Mouse (Mus musculus) inflammation-experienced regulatory T-cells, adult 6 months (primary cell): ENCODE measurements around the gene Cc2d1b. TPM values are rescaled to one million over a fixed set of nuclear protein-coding genes. Genes with fewer than 3 reads are reported as not detected.
A peak's percentile ranks its signal among the peaks of the same experiment; 100 is the strongest.

Experiments used
- ATAC-seq: one replicate; pipeline ENCODE4 v1.8.0; 2017
- polyA plus RNA-seq, 3 experiments: library from polyadenylated mRNA; unstranded; fragments of 100-300 nt; shearing (Covaris generic); gene quantifications; one replicate each; pipeline ENCODE4 v1.2.1; 2017

Cc2d1b gene
- polyA plus RNA-seq = 10 to 100 TPM; 24.1 to 37.9 (median 35.3) TPM

DNA sequence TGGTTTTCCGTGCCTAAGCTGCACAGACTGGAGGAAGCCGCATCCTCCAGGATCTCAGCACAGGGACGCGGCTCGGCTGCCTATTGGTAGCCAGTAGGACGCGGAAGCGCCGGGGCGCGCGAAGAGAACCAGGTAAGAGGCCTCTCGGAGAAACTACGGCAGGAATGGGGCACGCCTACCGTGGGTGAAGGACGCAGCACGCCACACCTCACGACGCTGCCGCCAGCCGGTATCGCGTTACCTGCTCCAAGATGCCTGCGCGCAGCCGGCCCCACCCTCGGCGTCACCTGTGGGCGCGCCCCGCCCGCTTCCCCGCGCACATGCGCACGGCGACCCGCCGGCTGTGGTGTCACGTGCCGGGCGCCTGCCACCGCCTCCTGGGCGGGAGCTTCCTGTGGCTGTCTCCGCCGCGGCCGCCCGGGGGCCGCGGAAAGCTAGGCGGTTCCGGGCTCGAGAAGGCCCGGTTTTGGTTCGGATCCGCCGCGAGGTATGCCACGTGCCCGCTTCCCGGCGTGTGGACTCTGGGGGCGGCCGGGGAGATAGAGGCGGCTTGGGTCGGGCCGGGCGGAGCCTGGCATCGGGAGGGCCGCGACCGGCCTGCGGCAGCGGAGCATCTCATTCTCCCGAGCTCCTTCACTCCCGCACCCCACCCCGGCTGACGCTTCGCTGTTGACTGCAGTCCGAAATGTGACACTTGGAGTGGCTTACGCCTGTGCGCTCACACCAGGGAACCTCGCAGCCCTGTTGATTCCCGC is at the start of gene Cc2d1b:
TSS of gene Cc2d1b (plus strand) at position 354 of the 755 bp plus-strand sequence.
- peak; percentile 90 for ATAC-seq

- ATAC-seq = no peak
Measured at GRCm38 (mm10) chr4:108572644-108573043, 47.1 kb upstream of the Cc2d1b start.

GRCm38 (mm10) chr4:108578840-108579742 is 40.6 kb upstream of the Cc2d1b start, which contains the start of the genes Prpf38a and Orc1:
TSS of gene Prpf38a (minus strand) at chr4:108579336.
TSS of gene Orc1 (plus strand) at chr4:108579423.
- peak; percentile 98 for ATAC-seq

DNA sequence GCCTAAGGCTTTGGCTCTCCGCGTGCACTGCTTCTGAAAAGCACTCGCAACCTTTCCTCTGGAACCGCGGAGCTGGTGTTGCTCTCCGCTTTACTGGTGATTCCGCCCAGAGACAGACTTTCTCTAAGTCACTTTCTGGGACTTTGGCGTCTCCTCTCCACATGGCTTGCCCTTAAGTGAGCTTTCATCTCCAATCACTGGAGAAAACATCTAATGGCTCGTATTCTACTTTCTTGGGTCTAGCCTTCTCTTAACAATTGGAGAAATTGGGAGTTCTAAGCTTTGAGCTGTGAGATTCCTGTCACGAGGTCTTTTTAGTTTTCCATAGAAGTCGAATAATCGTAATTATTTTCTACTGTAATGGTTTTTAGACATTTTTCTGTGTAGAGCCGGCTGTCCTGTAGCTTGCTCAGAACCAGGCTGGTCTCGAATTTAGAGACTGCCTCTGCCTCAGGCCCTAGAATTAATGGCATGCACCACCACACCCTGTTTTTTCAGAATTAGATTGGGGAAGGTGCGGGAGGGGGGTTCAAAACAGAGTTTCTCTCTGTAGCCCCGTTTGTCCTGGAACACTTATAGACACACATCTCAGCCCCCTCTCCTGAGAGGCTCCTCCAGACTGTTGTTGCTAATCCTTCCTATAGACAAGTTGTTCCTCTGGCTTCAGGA is 39.9 kb upstream of the Cc2d1b start:
- no peak for ATAC-seq

- no peak for ATAC-seq
Measured at GRCm38 (mm10) chr4:108593376-108593775, 26.4 kb upstream of the Cc2d1b start.

- ATAC-seq = no peak
Measured at GRCm38 (mm10) chr4:108595785-108596184, 24.0 kb upstream of the Cc2d1b start.

GRCm38 (mm10) chr4:108598306-108598705 is 21.4 kb upstream of the Cc2d1b start:
- ATAC-seq = no peak

- ATAC-seq = no peak
Measured at GRCm38 (mm10) chr4:108601870-108602269, 17.9 kb upstream of the Cc2d1b start.

- ATAC-seq = no peak
Measured at GRCm38 (mm10) chr4:108608651-108609050, 11.1 kb upstream of the Cc2d1b start.

DNA sequence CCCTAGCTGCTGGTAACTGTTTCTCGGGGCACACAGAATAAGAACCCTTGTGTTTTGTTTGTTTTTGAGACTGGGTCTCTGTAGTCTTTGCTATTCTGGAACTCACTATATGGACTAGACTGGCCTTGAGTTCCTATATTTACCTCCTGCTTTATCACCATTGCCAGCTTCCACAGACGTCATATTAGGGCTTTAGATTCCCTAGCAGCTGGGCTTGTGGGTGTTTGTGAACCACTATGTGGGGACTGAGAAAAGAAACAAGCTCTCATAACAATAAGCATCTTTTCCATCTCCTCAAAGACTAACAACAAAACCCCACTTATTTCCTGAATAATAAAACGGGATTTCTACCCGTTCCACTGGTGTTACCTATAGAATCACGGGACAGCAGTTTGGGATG is 8.8 kb upstream of the Cc2d1b start:
- no peak for ATAC-seq

- ATAC-seq = no peak
Measured at GRCm38 (mm10) chr4:108618586-108618985, 1.2 kb upstream of the Cc2d1b start.

DNA sequence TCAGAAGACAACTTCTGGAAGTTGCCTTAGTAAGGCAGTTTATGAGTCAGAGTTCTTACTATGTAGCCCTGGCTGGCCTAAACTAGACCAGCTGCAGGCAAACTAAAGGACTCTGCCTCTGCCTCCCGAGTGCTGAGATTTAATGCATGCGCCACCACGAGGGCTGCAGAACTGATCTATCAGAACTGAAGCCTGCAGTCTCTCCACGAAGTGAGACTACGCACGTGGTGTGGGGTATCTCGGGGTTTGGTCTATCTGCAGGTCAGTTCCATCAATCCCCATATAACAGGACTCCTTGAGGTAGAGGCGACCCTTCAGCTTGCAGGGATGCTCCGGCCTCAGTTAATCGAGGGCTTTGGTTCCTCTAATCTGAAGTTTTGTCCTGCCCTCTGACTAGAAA is 575 bp upstream of the Cc2d1b start:
- no peak for ATAC-seq

DNA sequence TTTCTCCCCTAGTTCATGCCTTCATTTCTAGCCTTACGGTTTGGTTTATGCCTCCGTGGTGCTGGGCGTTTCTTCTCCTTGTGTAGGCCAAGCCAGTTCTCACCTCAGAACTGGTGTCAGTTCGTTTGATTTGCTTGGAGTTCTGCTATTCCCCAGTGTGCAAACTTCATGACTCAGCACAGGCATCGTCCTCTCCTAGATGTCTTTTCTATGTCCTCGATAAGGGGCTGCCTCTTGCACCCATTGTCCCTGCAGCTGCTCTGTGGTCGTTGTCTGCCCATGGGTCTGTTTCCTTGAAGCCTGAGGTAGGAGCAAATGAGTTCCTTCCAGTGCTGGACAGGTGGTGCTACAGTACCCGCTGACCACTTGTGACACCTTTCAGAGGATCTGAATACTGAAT is 796 bp downstream of the Cc2d1b start:
- peak; percentile 0 for ATAC-seq

DNA sequence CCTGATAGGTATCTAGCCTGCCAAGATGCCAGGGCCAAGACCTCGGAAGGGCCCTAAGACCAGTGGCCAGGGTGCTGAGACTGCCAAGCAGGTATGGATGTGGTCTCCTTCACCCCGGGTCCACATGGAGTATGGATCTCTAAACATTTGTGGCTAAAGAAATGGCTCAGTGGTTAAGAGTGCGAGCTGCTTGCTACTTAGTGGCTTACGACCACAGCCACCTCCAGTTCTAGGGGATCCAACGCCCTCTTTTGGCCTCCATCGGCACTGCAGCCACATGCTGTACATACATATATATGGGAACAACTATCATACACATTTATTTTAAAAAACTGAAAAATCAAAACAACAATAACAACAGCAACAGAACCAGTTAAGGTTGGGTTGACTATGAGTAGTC is 1.8 kb downstream of the Cc2d1b start:
- no peak for ATAC-seq

DNA sequence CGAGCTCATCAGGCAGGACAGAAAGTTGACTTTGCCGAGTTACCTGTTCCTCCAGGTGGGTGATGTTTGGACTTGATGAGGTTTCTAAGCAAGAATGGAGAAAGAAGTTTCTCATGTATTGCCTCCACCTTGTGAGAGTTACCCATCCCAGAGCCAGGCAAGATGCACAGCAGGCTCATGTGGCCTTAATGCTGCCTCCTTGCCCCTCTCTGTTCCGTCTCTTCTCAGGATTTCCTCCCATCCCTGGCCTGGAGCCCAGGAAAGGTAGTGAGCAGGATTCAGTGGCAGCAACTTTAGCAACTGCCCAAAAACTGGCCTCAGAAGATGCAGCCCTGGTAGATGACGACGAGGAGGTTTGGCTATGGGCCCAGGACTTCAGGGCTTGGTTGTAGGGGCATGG is 7.3 kb downstream of the Cc2d1b start:
- ATAC-seq = no peak

DNA sequence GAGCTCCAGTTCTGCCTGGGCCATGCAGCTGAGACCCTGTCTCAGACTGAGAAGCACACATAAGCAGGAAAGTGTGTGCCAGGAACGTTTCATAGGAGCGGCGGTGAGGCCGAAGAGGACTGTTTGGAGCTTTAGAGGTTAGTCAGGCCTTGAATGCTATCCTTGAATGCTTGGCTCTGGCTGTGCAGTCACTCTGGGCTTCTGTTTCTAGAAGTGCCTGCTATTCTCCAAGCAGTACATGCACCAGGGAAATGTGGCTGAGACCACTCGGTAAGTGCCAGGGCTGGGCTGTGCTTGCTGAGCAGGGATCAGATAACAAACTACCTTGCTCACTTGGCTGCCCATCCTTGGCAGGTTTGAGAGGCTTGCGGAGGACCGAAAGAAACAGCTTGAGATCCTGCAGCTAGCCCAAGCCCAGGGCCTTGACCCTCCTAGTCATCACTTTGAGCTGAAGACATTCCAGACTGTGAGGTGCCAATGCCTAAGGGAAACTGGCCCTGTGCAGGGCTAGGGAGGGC is 9.7 kb downstream of the Cc2d1b start:
- no peak for ATAC-seq

DNA sequence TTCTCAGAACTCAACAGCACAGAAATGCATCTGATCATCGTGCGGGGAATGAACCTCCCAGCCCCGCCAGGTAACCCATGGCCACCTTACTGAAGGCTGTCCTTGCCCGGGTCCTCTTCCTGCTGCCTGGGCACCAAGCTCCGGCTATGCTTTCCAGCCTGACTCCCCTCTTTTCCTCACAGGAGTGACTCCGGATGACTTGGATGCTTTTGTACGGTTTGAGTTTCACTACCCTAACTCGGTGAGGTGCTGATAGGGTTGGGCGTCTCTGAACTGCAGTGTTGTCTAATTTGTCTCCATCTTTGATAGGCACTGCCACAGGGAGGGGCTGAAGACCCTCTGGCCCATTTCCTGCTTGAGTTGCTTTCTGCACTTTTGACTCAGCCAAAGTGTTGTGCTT is 10.4 kb downstream of the Cc2d1b start:
- no peak for ATAC-seq

GRCm38 (mm10) chr4:108631616-108632015 is 11.9 kb downstream of the Cc2d1b start:
- no peak for ATAC-seq

DNA sequence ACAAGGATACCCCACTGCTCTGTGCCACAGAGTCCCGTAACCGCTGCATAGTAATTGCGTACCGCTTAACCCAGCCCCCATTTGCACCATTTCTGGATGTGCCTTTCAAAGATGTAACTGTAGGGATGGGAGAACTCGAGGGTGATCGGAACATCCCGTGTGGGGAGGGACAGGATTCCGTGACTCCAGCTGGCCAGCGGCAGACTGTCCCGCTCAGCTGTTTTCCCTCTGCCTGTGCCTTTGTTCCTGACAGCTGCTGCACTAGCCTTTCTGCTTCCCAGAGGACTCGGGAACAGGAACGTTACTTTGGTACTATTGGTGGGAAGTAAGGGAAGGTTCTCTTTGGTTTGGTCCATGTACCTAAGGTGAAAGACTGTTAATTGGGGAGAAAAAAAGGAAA is 14.0 kb downstream of the Cc2d1b start:
- ATAC-seq = no peak

DNA sequence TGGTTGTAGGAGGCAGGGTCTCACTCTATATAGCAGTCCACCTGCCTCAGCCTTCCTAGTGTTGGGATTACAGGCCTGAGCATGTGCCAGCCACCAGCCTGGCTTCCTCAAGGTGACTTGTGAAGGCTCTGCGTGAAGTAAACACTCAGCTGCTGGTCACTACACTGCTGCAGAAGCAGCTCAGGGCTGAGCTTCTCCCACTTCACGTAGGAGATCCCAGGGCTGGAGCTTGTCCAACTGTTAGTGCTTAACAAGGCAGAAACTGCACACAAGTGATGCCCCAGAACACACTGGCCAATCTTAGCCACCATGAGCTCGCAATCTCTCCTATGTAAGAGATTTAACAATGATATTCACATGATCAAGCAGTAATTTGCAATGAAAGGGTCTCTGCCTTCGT is 15.0 kb downstream of the Cc2d1b start:
- no peak for ATAC-seq

GRCm38 (mm10) chr4:108635101-108635500 is 15.4 kb downstream of the Cc2d1b start:
- ATAC-seq = no peak

GRCm38 (mm10) chr4:108637721-108638120 is 18.0 kb downstream of the Cc2d1b start:
- ATAC-seq = peak; percentile 64

- peak; percentile 83 for ATAC-seq
Measured at GRCm38 (mm10) chr4:108638752-108639151, 19.0 kb downstream of the Cc2d1b start.
